Mouse (Mus musculus) heart, adult 2 months (tissue): Measurements from ENCODE around the gene Adamts16.

ENCODE experiments used
- CTCF ChIP-seq: fragments of 200-600 bp; IDR thresholded peaks from 2 replicates; pipeline ENCODE4 v1.8.1; 2022; ENCODE audit warnings: antibody characterized with exemption, mild to moderate bottlenecking, moderate library complexity
- EP300 ChIP-seq: fragments of 200-500 bp; IDR thresholded peaks from 2 replicates; pipeline ENCODE4 v1.6.1; 2011; ENCODE audit warnings: low read depth, low read length, control low read depth; ENCODE audit not compliant: insufficient read depth
- POLR2A ChIP-seq: fragments of 200-500 bp; IDR thresholded peaks from 2 replicates; pipeline ENCODE4 v1.6.1; 2011; ENCODE audit warnings: mild to moderate bottlenecking, low read depth, low read length, control low read depth; ENCODE audit not compliant: insufficient read depth

- TF ChIP-seq POLR2A = no peak
- no peak for TF ChIP-seq CTCF
- TF ChIP-seq EP300 = no peak
These were observed 122.8 kb downstream of the Adamts16 start for GRCm38 (mm10) chr13:70718814-70719213.
